Mouse (Mus musculus): ENCODE measurements around the gene Cc2d2b. TPM values are rescaled to one million over a fixed set of nuclear protein-coding genes. Genes with fewer than 3 reads are reported as not detected.

Cc2d2b gene
- polyA plus RNA-seq, 1 experiment from 2014 or later, result not detected

DNA sequence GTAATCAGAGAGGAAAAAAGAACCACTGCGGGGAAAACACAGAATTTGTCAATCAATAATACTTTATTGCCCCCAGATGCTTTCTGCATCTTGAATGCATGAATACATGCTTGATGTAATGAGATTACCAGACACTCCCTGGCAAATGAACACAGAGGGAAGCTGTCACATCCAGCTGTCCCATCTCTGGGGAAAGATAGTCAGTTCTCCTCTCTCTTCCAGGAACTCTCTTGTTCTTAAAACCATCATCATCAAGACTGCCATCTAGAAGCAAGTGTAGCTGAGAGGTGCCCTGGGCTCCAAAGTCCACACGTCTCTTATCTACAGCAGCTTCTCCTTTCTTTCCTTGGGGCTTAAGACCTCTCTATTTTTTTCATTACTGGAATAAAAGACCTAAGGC, 21.9 kb upstream of the Cc2d2b start:
- Histone ChIP-seq H3K4me3 (replicated peaks) (no peak overlapping the region), H3K27me3 (no peaks in the 10 kb centered on the region), H3K36me3 (no peaks in the 10 kb centered on the region), H3K4me2 (replicated peaks) (no peak overlapping the region), H3K9ac (no peak overlapping the region), H3K4me1 (peaks cover 12% of the 10 kb centered on the region), H3K27ac (replicated peaks) (peak overlapping the region; percentile 4; the same call in 1 of the 2 replicates), H3K9me3 (replicated peaks) (no peaks in the 10 kb centered on the region)
- ATAC-seq (ENCODE audit: insufficient number of reproducible peaks, low FRiP score, low TSS enrichment, low read depth), result no peak
- WGBS, result 38% methylated on average over 2 of the region's 2 CpGs

GRCm38 (mm10) chr19:40728213-40728612, 20.3 kb upstream of the Cc2d2b start:
- H3K9ac ChIP-seq, result no peak overlapping the region
- H3K36me3 ChIP-seq, result no peaks in the 10 kb centered on the region
- no peaks in the 10 kb centered on the region for H3K9me3 ChIP-seq (replicated peaks)
- H3K4me3 ChIP-seq (replicated peaks), result no peak overlapping the region
- H3K4me2 ChIP-seq (replicated peaks), result no peak overlapping the region
- H3K27me3 ChIP-seq, result no peaks in the 10 kb centered on the region
- peak overlapping the region; percentile 56 for H3K27ac ChIP-seq (replicated peaks)
- no peak for ATAC-seq (ENCODE audit: insufficient number of reproducible peaks, low FRiP score, low TSS enrichment, low read depth)
- 77% methylated on average over 4 of the region's 4 CpGs for WGBS
- peaks cover 12% of the 10 kb centered on the region for H3K4me1 ChIP-seq

DNA sequence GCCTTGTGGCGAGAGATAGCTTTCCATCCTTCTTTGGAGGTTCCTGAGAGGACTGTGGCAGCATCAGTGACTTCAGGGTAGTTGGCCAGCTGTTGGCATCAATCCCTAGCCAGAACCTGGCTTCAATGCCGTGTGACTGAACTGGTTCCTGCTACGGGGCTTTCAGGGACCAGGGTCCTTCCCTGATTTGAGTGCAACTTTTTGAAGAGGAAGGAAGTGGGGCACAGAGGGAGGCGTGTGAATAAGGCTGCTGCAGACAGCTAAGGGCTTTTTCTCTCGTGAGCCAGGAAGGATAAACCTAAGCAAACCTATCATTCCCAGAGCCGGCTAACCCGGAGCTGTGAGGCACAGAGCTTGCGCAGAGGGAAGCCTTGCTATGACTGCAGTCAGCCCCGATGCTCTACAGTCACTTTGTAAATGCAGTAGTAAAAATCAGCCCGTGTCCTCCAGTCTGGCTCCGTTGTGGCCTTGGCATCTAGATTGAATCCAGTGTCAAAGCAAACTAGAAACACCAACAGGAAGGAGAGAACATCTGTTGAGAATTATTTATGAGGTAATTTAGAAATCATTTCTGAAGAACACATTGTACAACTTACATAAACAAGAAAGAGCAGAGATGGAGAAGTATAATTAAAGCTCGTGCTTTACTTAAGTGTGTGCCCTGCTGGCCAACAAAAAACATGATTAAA, 19.7 kb upstream of the Cc2d2b start:
- Histone ChIP-seq H3K27ac (replicated peaks) (peak overlapping the region; percentile 56), H3K4me2 (replicated peaks) (no peak overlapping the region), H3K9me3 (replicated peaks) (no peaks in the 10 kb centered on the region), H3K9ac (no peak overlapping the region), H3K4me1 (peaks cover 12% of the 10 kb centered on the region), H3K27me3 (no peaks in the 10 kb centered on the region), H3K4me3 (replicated peaks) (no peak overlapping the region), H3K36me3 (no peaks in the 10 kb centered on the region)
- ATAC-seq (ENCODE audit: insufficient number of reproducible peaks, low FRiP score, low TSS enrichment, low read depth), result no peak
- 34% methylated on average over 12 of the region's 12 CpGs for WGBS

DNA sequence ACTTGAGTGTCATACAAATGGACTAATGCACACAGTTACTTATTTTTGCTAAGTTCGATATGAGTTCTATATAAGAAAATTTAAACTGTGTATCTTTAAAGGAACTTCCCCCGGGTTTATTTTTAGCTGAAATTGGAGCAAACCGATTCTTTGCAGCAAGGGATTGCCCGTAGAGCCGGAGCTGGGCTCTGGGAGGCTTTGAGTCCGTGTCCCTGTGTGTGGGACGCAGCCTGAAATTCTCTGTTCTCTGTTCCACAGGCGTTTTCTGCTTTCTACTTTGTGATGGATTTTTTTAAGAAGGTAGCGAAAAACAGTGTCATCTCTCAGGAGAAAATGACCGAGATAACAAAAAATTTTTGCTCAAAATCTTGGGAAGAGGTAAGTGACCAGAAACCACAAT, 15.1 kb upstream of the Cc2d2b start:
- Histone ChIP-seq H3K27me3 (no peaks in the 10 kb centered on the region), H3K4me3 (replicated peaks) (no peak overlapping the region), H3K9ac (no peak overlapping the region), H3K4me2 (replicated peaks) (no peak overlapping the region), H3K27ac (replicated peaks) (no peak overlapping the region), H3K36me3 (no peaks in the 10 kb centered on the region), H3K4me1 (peaks cover 12% of the 10 kb centered on the region), H3K9me3 (replicated peaks) (no peaks in the 10 kb centered on the region)
- no peak for ATAC-seq (ENCODE audit: insufficient number of reproducible peaks, low FRiP score, low TSS enrichment, low read depth)
- 55% methylated on average over 10 of the region's 10 CpGs for WGBS

GRCm38 (mm10) chr19:40733849-40734248, 14.7 kb upstream of the Cc2d2b start:
- 60% methylated on average over 4 of the region's 4 CpGs for WGBS

GRCm38 (mm10) chr19:40736680-40737512, 11.7 kb upstream of the Cc2d2b start:
- H3K4me2 ChIP-seq (replicated peaks), result peak overlapping the region; percentile 40
- no peak overlapping the region for H3K27ac ChIP-seq (replicated peaks)
- no peaks in the 10 kb centered on the region for H3K27me3 ChIP-seq
- peak overlapping the region; percentile 25 for H3K4me3 ChIP-seq (replicated peaks)
- no peaks in the 10 kb centered on the region for H3K9me3 ChIP-seq (replicated peaks)
- peaks cover 6% of the 10 kb centered on the region; the same call in 1 of the 2 replicates for H3K4me1 ChIP-seq
- no peak overlapping the region for H3K9ac ChIP-seq
- H3K36me3 ChIP-seq, result no peaks in the 10 kb centered on the region
- ATAC-seq (ENCODE audit: insufficient number of reproducible peaks, low FRiP score, low TSS enrichment, low read depth), result peak; percentile 76; the same call in 1 of the 2 replicates
- WGBS, result 26% methylated on average over 17 of the region's 17 CpGs

More at GRCm38 (mm10) chr19:40733849-40734248, 14.7 kb upstream of the Cc2d2b start:
- Histone ChIP-seq H3K4me3 (replicated peaks) (no peak overlapping the region), H3K4me1 (peaks cover 8% of the 10 kb centered on the region), H3K4me2 (replicated peaks) (no peak overlapping the region), H3K9ac (no peak overlapping the region), H3K9me3 (replicated peaks) (no peaks in the 10 kb centered on the region), H3K27me3 (no peaks in the 10 kb centered on the region), H3K27ac (replicated peaks) (no peak overlapping the region), H3K36me3 (no peaks in the 10 kb centered on the region)
- ATAC-seq (ENCODE audit: insufficient number of reproducible peaks, low FRiP score, low TSS enrichment, low read depth), result no peak

- Histone ChIP-seq H3K27ac (replicated peaks) (no peak overlapping the region), H3K9ac (no peak overlapping the region), H3K9me3 (replicated peaks) (no peaks in the 10 kb centered on the region), H3K4me2 (replicated peaks) (peak overlapping the region; percentile 40; the same call in 1 of the 2 replicates), H3K4me1 (peaks cover 6% of the 10 kb centered on the region; the same call in 1 of the 2 replicates), H3K4me3 (replicated peaks) (peak overlapping the region; percentile 25; the same call in 1 of the 2 replicates), H3K27me3 (no peaks in the 10 kb centered on the region), H3K36me3 (no peaks in the 10 kb centered on the region)
- ATAC-seq (ENCODE audit: insufficient number of reproducible peaks, low FRiP score, low TSS enrichment, low read depth), result no peak
- 83% methylated on average over 5 of the region's 5 CpGs for WGBS
Observed at GRCm38 (mm10) chr19:40737613-40738012, 10.9 kb upstream of the Cc2d2b start.

GRCm38 (mm10) chr19:40738683-40739324, 9.7 kb upstream of the Cc2d2b start:
- ATAC-seq (ENCODE audit: insufficient number of reproducible peaks, low FRiP score, low TSS enrichment, low read depth), result no peak
- Histone ChIP-seq H3K27me3 (no peaks in the 10 kb centered on the region), H3K9me3 (replicated peaks) (no peaks in the 10 kb centered on the region), H3K4me3 (replicated peaks) (no peak overlapping the region), H3K36me3 (no peaks in the 10 kb centered on the region), H3K4me2 (replicated peaks) (no peak overlapping the region), H3K27ac (replicated peaks) (no peak overlapping the region), H3K9ac (no peak overlapping the region), H3K4me1 (peaks cover 6% of the 10 kb centered on the region; the same call in 1 of the 2 replicates)
- WGBS, result 82% methylated on average over 13 of the region's 13 CpGs

DNA sequence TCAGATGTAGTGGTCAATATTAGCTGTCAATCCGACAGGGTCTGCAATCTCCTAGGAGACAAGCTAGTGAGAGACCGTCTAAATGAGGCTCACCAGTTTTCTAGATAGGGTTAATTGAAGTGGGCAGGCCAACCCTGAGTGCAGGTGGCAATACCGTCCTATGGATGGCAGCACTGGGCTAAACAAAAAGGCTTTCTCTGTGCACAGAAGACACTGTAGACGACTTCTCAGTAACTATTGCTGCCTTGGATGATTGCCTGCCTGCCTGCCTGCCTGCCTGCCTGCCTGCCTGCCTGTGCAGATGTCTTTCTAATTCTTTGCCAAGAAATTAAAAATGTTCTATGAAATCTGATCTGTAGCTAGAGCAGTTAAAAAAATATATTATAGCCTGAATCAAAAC, 1.9 kb upstream of the Cc2d2b start:
- H3K4me2 ChIP-seq (replicated peaks), result no peak overlapping the region
- no peaks in the 10 kb centered on the region for H3K9me3 ChIP-seq (replicated peaks)
- WGBS, result 52% methylated on average over 4 of the region's 4 CpGs
- H3K27me3 ChIP-seq, result no peaks in the 10 kb centered on the region
- H3K36me3 ChIP-seq, result no peaks in the 10 kb centered on the region
- H3K9ac ChIP-seq, result no peak overlapping the region
- ATAC-seq (ENCODE audit: insufficient number of reproducible peaks, low FRiP score, low TSS enrichment, low read depth), result no peak
- H3K4me1 ChIP-seq, result no peaks in the 10 kb centered on the region
- no peak overlapping the region for H3K4me3 ChIP-seq (replicated peaks)
- H3K27ac ChIP-seq (replicated peaks), result no peak overlapping the region

GRCm38 (mm10) chr19:40754311-40754710, 5.8 kb downstream of the Cc2d2b start:
- Histone ChIP-seq H3K4me3 (replicated peaks) (no peak overlapping the region), H3K9ac (no peak overlapping the region), H3K4me1 (no peaks in the 10 kb centered on the region), H3K4me2 (replicated peaks) (no peak overlapping the region), H3K27me3 (no peaks in the 10 kb centered on the region), H3K36me3 (no peaks in the 10 kb centered on the region), H3K27ac (replicated peaks) (no peak overlapping the region), H3K9me3 (replicated peaks) (no peaks in the 10 kb centered on the region)
- 78% methylated on average over 2 of the region's 2 CpGs for WGBS
- ATAC-seq (ENCODE audit: insufficient number of reproducible peaks, low FRiP score, low TSS enrichment, low read depth), result no peak

GRCm38 (mm10) chr19:40760071-40760470, 11.5 kb downstream of the Cc2d2b start:
- ATAC-seq (ENCODE audit: insufficient number of reproducible peaks, low FRiP score, low TSS enrichment, low read depth), result no peak
- Histone ChIP-seq H3K27ac (replicated peaks) (no peak overlapping the region), H3K36me3 (no peaks in the 10 kb centered on the region), H3K4me2 (replicated peaks) (no peak overlapping the region), H3K4me1 (peaks cover 5% of the 10 kb centered on the region; the same call in 1 of the 2 replicates), H3K4me3 (replicated peaks) (no peak overlapping the region), H3K9ac (no peak overlapping the region), H3K9me3 (replicated peaks) (no peaks in the 10 kb centered on the region), H3K27me3 (no peaks in the 10 kb centered on the region)
- 77% methylated on average over 2 of the region's 2 CpGs for WGBS
